Comparison of ENCODE assay signal across 8 mouse cellular contexts in the genomic region with DNA sequence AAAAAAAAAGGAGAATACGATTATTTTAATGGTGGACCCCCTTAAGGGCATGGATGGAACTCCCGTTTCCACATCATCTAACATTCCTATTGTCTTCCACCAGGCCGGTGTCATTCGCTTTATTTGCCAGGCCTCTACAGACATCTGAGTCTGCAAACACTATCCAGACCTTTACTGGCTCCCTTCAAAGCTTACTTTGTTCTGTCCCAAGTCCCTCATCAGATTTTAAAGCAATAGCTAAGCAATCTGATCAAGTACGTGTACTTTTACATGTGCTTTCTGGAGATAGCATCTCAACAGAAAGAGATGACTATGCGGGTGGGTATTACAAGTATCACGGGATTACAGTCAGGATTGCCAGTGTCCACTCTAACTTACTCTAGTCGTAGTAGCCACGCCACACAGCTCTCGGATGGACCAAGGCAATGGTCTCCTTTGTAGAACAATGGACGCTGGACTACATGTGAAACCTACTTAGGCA. TPM values are rescaled to one million over a fixed set of nuclear protein-coding genes. Genes with fewer than 3 reads are reported as not detected.
DNase-seq lines count a peak whose midpoint lies in the region; ATAC-seq and TF ChIP-seq lines count a peak whose summit lies in the region.

No protein-coding gene starts in this region.

- peak overlapping the region; percentile 99 for H3K27ac ChIP-seq in heart, embryonic 12.5 days (ENCODE audit: poor library complexity, severe bottlenecking)
- H3K27ac ChIP-seq in ES-Bruce4 (ENCODE audit: insufficient read depth, low read length): peak overlapping the region; percentile 44
- peak overlapping the region; percentile 100 for H3K27ac ChIP-seq in embryonic facial prominence, embryonic 15.5 days (replicated peaks)
- peak overlapping the region; percentile 99 for H3K27ac ChIP-seq in liver, embryonic 11.5 days (ENCODE audit: low read depth, low read length)

- H3K4me2 ChIP-seq in heart, embryonic 12.5 days: peak overlapping the region; percentile 68
- H3K4me2 ChIP-seq in embryonic facial prominence, embryonic 15.5 days (replicated peaks): peak overlapping the region; percentile 67
- peak overlapping the region; percentile 93 for H3K4me2 ChIP-seq in liver, embryonic 11.5 days

- peak overlapping the region; percentile 91 for H3K9ac ChIP-seq in heart, embryonic 12.5 days
- peak overlapping the region; percentile 79 for H3K9ac ChIP-seq in ES-Bruce4 (ENCODE audit: low read depth, poor library complexity, severe bottlenecking)
- H3K9ac ChIP-seq in embryonic facial prominence, embryonic 15.5 days: peak overlapping the region; percentile 76
- peak overlapping the region; percentile 89 for H3K9ac ChIP-seq in liver, embryonic 11.5 days (ENCODE audit: low read depth, low read length)

- WGBS in heart, embryonic 12.5 days: 8% methylated on average over 11 of the region's 11 CpGs
- WGBS in embryonic facial prominence, embryonic 15.5 days: under 1% methylated on average over 11 of the region's 11 CpGs
- WGBS in liver, embryonic 11.5 days: 17% methylated on average over 11 of the region's 11 CpGs

- no peaks in the 10 kb centered on the region for H3K36me3 ChIP-seq in heart, embryonic 12.5 days
- no peaks in the 10 kb centered on the region for H3K36me3 ChIP-seq in ES-Bruce4 (ENCODE audit: control insufficient read depth, insufficient read depth, low read length, poor library complexity, severe bottlenecking)
- H3K36me3 ChIP-seq in embryonic facial prominence, embryonic 15.5 days: no peaks in the 10 kb centered on the region
- H3K36me3 ChIP-seq in liver, embryonic 11.5 days (ENCODE audit: control insufficient read depth, insufficient read depth, low read length): no peaks in the 10 kb centered on the region

- TF ChIP-seq CTCF in ES-Bruce4 (IDR thresholded peaks at IDR 0.05; ENCODE audit: low read depth, low read length): no peak

- H3K4me1 ChIP-seq in heart, embryonic 12.5 days (replicated peaks): peaks cover 6% of the 10 kb centered on the region
- peaks cover 2% of the 10 kb centered on the region for H3K4me1 ChIP-seq in ES-Bruce4 (ENCODE audit: control insufficient read depth, insufficient read depth, low read length)
- peaks cover 10% of the 10 kb centered on the region for H3K4me1 ChIP-seq in embryonic facial prominence, embryonic 15.5 days
- peaks cover 14% of the 10 kb centered on the region for H3K4me1 ChIP-seq in liver, embryonic 11.5 days (replicated peaks; ENCODE audit: control insufficient read depth, insufficient read depth, low read length)

- TF ChIP-seq POLR2A in ES-Bruce4 (IDR thresholded peaks at IDR 0.05; ENCODE audit: insufficient read depth, low read length): no peak

- H3K9me3 ChIP-seq in heart, embryonic 12.5 days (replicated peaks): no peaks in the 10 kb centered on the region
- H3K9me3 ChIP-seq in ES-Bruce4 (replicated peaks; ENCODE audit: control insufficient read depth, insufficient read depth, low read length, poor library complexity, severe bottlenecking): no peaks in the 10 kb centered on the region
- no peaks in the 10 kb centered on the region for H3K9me3 ChIP-seq in embryonic facial prominence, embryonic 15.5 days (replicated peaks)
- no peaks in the 10 kb centered on the region for H3K9me3 ChIP-seq in liver, embryonic 11.5 days (ENCODE audit: control insufficient read depth, low read length)

- no peak for DNase-seq in heart, adult 9 months (ENCODE audit: low spot score in 2 of 2)
- no peak for DNase-seq in liver, embryonic 11.5 days (ENCODE audit: low spot score)
- no peak for DNase-seq in right cerebral cortex, postnatal 10 days (ENCODE audit: low spot score in 2 of 2)
- no peak for DNase-seq in thymus, postnatal 14 days

- no peaks in the 10 kb centered on the region for H3K27me3 ChIP-seq in heart, embryonic 12.5 days (replicated peaks)
- H3K27me3 ChIP-seq in ES-Bruce4 (ENCODE audit: control insufficient read depth, insufficient read depth, low read length, poor library complexity, severe bottlenecking): no peaks in the 10 kb centered on the region
- no peaks in the 10 kb centered on the region for H3K27me3 ChIP-seq in embryonic facial prominence, embryonic 15.5 days
- H3K27me3 ChIP-seq in liver, embryonic 11.5 days (replicated peaks; ENCODE audit: control insufficient read depth, insufficient read depth, low read length): no peaks in the 10 kb centered on the region

- H3K4me3 ChIP-seq in heart, embryonic 12.5 days: peak overlapping the region; percentile 99
- H3K4me3 ChIP-seq in ES-Bruce4 (ENCODE audit: low read depth, low read length): peak overlapping the region; percentile 60
- peak overlapping the region; percentile 97 for H3K4me3 ChIP-seq in embryonic facial prominence, embryonic 15.5 days (replicated peaks)
- peak overlapping the region; percentile 93 for H3K4me3 ChIP-seq in liver, embryonic 11.5 days (ENCODE audit: low read depth, low read length)

- TF ChIP-seq EP300 in ES-Bruce4 (IDR thresholded peaks at IDR 0.05; ENCODE audit: insufficient read depth, low read depth, low read length): no peak

- ATAC-seq in heart, embryonic 12.5 days (ENCODE audit: insufficient number of reproducible peaks, low FRiP score): no peak
- ATAC-seq in embryonic facial prominence, embryonic 15.5 days (ENCODE audit: insufficient number of reproducible peaks, low FRiP score, low TSS enrichment, low read depth): no peak
- no peak for ATAC-seq in liver, embryonic 11.5 days (replicated peaks; ENCODE audit: low FRiP score)
- no peak for ATAC-seq in megakaryocyte-erythroid progenitor cell, adult 5-6 weeks (replicated peaks; ENCODE audit: low FRiP score, low TSS enrichment, poor library complexity, severe bottlenecking)

RNA-seq across cellular contexts. Expression of a gene that starts 1.1 kb away (rescaled TPM):
- 46.8 and 47.3 TPM in 2 replicates for polyA plus RNA-seq in heart, embryonic 12.5 days (2016; fragmentation: Nextera tagmentation; extraction: Ambion mirVana)
- polyA plus RNA-seq in ES-Bruce4 (2011; ENCODE audit: insufficient read depth, insufficient read length, low read depth, missing spikeins): 47.8 and 51.6 TPM in 2 replicates
- 56.8 and 59.9 TPM in 2 replicates for polyA plus RNA-seq in embryonic facial prominence, embryonic 15.5 days (2015; fragmentation: Nextera tagmentation; extraction: Ambion mirVana)
- 28.2 and 29.6 TPM in 2 replicates for polyA plus RNA-seq in liver, embryonic 11.5 days (2014; fragmentation: Nextera tagmentation; extraction: Ambion mirVana)
- 34.1 and 54.9 TPM in 2 replicates for total RNA-seq in megakaryocyte-erythroid progenitor cell, adult 5-6 weeks (2014; fragmentation: Nextera tagmentation)
- 31.8 and 44.1 TPM in 2 replicates for total RNA-seq in megakaryocyte-erythroid progenitor cell, adult 5-6 weeks (2017)

Comparison
In these comparisons a context has a peak if more than half of its experiments do, and no peak if none do; other contexts are left out.
1. H3K27ac ChIP-seq: peak in every context shown above with its lines; median percentile 100 in embryonic facial prominence, embryonic 15.5 days; 99 in heart, embryonic 12.5 days; 99 in liver, embryonic 11.5 days; 44 in ES-Bruce4.